ENCODE assay signal across 17 mouse cellular contexts in the genomic region with DNA sequence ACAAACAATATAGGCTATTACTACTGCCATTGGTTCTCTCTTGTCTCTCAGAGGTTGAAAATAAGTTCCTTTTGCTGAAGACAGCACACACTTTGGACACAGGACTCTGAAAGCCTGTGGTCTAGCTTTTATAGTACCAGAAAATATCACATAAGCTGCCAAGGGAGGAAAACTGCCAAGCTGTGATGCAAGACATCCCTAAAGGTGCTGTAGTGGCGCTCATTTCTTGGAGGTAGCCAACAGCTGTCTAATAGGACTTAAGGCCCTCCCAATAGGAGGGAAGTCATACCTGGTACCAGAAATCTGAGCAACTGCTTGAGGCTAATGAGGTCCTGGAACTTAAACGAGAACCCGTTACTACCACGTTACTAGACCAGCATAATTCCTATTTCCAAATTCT.
"Had no signal": no experiment of that assay in that cellular context is flagged by ENCODE, and none has a peak within 500 bp of the region (broad histone marks: within the 10 kb centered on the region; RNA-seq: fewer than 3 reads in every experiment).

No protein-coding gene starts in this region.

- H3K27ac ChIP-seq: layer of hippocampus, adult 2 months; limb, embryonic 10.5 days; liver, embryonic 13.5 days; lung, embryonic 15.5 days; macrophage; midbrain, embryonic 15.5 days; neural tube, embryonic 12.5 days; stomach, postnatal 0 days had no signal

- DNase-seq: kidney, adult 9 months; kidney, postnatal 10 days; kidney, postnatal 4 days; liver, embryonic 13.5 days; liver, postnatal 0 days; lung, postnatal 14 days; retina, postnatal 1 day; right cerebral cortex, postnatal 14 days; thymus, postnatal 4 days had no signal

- H3K4me3 ChIP-seq: layer of hippocampus, adult 2 months; limb, embryonic 10.5 days; liver, embryonic 13.5 days; lung, embryonic 15.5 days; megakaryocyte, embryonic 14.5 days; midbrain, embryonic 15.5 days; neural tube, embryonic 12.5 days had no signal
